In genomic region chr9:59289529-59290115, GRCm38 (mm10) we compare ENCODE assay signal across 13 mouse cellular contexts. TPM values are rescaled to one million over a fixed set of nuclear protein-coding genes. Genes with fewer than 3 reads are reported as not detected.
DNase-seq lines count a peak whose midpoint lies in the region; ATAC-seq and TF ChIP-seq lines count a peak whose summit lies in the region.
"Had no signal": no experiment of that assay in that cellular context is flagged by ENCODE, and none has a peak within 500 bp of the region (broad histone marks: within the 10 kb centered on the region; RNA-seq: fewer than 3 reads in every experiment).

No protein-coding gene starts in this region.

- 66% methylated on average over 6 of the region's 6 CpGs for WGBS in hindbrain, embryonic 12.5 days
- WGBS in hindbrain, postnatal 0 days = 77% methylated on average over 6 of the region's 6 CpGs
- WGBS in neural tube, embryonic 15.5 days = 75% methylated on average over 6 of the region's 6 CpGs
- 82% methylated on average over 6 of the region's 6 CpGs for WGBS in hindbrain, embryonic 13.5 days
- WGBS in neural tube, embryonic 11.5 days = 70% methylated on average over 6 of the region's 6 CpGs

- peak overlapping the region; percentile 71 for H3K27ac ChIP-seq in hindbrain, embryonic 12.5 days
- no peak overlapping the region for H3K27ac ChIP-seq in hindbrain, postnatal 0 days
- H3K27ac ChIP-seq in neural tube, embryonic 15.5 days (replicated peaks) = no peak overlapping the region
- H3K27ac ChIP-seq in hindbrain, embryonic 13.5 days = peak overlapping the region; percentile 97; the same call in 1 of the 2 replicates
- H3K27ac ChIP-seq in neural tube, embryonic 11.5 days (ENCODE audit: low read depth, low read length) = peak overlapping the region; percentile 36; the same call in 1 of the 2 replicates
- H3K27ac ChIP-seq: layer of hippocampus, adult 2 months had no signal

- H3K27me3 ChIP-seq in hindbrain, embryonic 12.5 days = no peaks in the 10 kb centered on the region
- no peaks in the 10 kb centered on the region for H3K27me3 ChIP-seq in hindbrain, postnatal 0 days (ENCODE audit: insufficient read depth, low read length)
- no peaks in the 10 kb centered on the region for H3K27me3 ChIP-seq in neural tube, embryonic 15.5 days (replicated peaks)
- H3K27me3 ChIP-seq in hindbrain, embryonic 13.5 days = no peaks in the 10 kb centered on the region
- H3K27me3 ChIP-seq in neural tube, embryonic 11.5 days (ENCODE audit: control insufficient read depth, insufficient read depth, low read length) = no peaks in the 10 kb centered on the region
- H3K27me3 ChIP-seq: CH12.LX; kidney, embryonic 15.5 days had no signal

- H3K4me1 ChIP-seq in hindbrain, embryonic 12.5 days = peaks cover 35% of the 10 kb centered on the region
- H3K4me1 ChIP-seq in hindbrain, postnatal 0 days (ENCODE audit: insufficient read depth, low read length) = no peaks in the 10 kb centered on the region
- peaks cover 27% of the 10 kb centered on the region for H3K4me1 ChIP-seq in neural tube, embryonic 15.5 days
- peaks cover 28% of the 10 kb centered on the region for H3K4me1 ChIP-seq in hindbrain, embryonic 13.5 days (replicated peaks)
- H3K4me1 ChIP-seq in neural tube, embryonic 11.5 days (ENCODE audit: control insufficient read depth, insufficient read depth, low read length) = peaks cover 7% of the 10 kb centered on the region

- no peak overlapping the region for H3K4me3 ChIP-seq in hindbrain, embryonic 12.5 days
- no peak overlapping the region for H3K4me3 ChIP-seq in hindbrain, postnatal 0 days (ENCODE audit: low read length)
- H3K4me3 ChIP-seq in neural tube, embryonic 15.5 days (replicated peaks) = no peak overlapping the region
- no peak overlapping the region for H3K4me3 ChIP-seq in hindbrain, embryonic 13.5 days
- H3K4me3 ChIP-seq in neural tube, embryonic 11.5 days (ENCODE audit: low read depth, low read length) = no peak overlapping the region
- H3K4me3 ChIP-seq: heart, adult 2 months; kidney, embryonic 15.5 days; layer of hippocampus, adult 2 months had no signal

- DNase-seq in hindbrain, postnatal 0 days (ENCODE audit: low spot score) = no peak
- DNase-seq in neural tube, embryonic 10.5 days (ENCODE audit: extremely low spot score, low spot score) = peak; percentile 42
- no peak for DNase-seq in neural tube, embryonic 11.5 days (ENCODE audit: low spot score)
- DNase-seq: cerebellum, postnatal 14 days; heart, adult 2 months; right cerebral cortex, postnatal 4 days had no signal

- H3K9ac ChIP-seq in hindbrain, embryonic 12.5 days = no peak overlapping the region
- no peak overlapping the region for H3K9ac ChIP-seq in hindbrain, postnatal 0 days (replicated peaks; ENCODE audit: low read length)
- no peak overlapping the region for H3K9ac ChIP-seq in neural tube, embryonic 15.5 days (replicated peaks)
- H3K9ac ChIP-seq in hindbrain, embryonic 13.5 days = no peak overlapping the region
- H3K9ac ChIP-seq in neural tube, embryonic 11.5 days (ENCODE audit: low read length) = no peak overlapping the region
- H3K9ac ChIP-seq: kidney, embryonic 15.5 days had no signal

- no peak for ATAC-seq in hindbrain, embryonic 12.5 days (ENCODE audit: low FRiP score)
- ATAC-seq in hindbrain, postnatal 0 days = no peak
- ATAC-seq in neural tube, embryonic 15.5 days (ENCODE audit: low FRiP score) = no peak
- ATAC-seq in hindbrain, embryonic 13.5 days (ENCODE audit: low FRiP score) = no peak
- ATAC-seq in neural tube, embryonic 11.5 days (ENCODE audit: insufficient read depth, low FRiP score, low TSS enrichment) = no peak
- ATAC-seq in cerebellum, adult (ENCODE audit: insufficient number of reproducible peaks, low FRiP score, low TSS enrichment) = no peak

- no peak for TF ChIP-seq CTCF in hindbrain, postnatal 0 days (IDR thresholded peaks at IDR 0.05; ENCODE audit: low read depth)

- no peaks in the 10 kb centered on the region for H3K9me3 ChIP-seq in hindbrain, embryonic 12.5 days (replicated peaks)
- no peaks in the 10 kb centered on the region for H3K9me3 ChIP-seq in hindbrain, postnatal 0 days (ENCODE audit: low read length)
- H3K9me3 ChIP-seq in neural tube, embryonic 15.5 days (replicated peaks) = no peaks in the 10 kb centered on the region
- no peaks in the 10 kb centered on the region for H3K9me3 ChIP-seq in hindbrain, embryonic 13.5 days
- no peaks in the 10 kb centered on the region for H3K9me3 ChIP-seq in neural tube, embryonic 11.5 days (ENCODE audit: control insufficient read depth, low read length)
- H3K9me3 ChIP-seq: kidney, embryonic 15.5 days had no signal

- H3K36me3 ChIP-seq in hindbrain, embryonic 12.5 days = no peaks in the 10 kb centered on the region
- no peaks in the 10 kb centered on the region for H3K36me3 ChIP-seq in hindbrain, postnatal 0 days (ENCODE audit: insufficient read depth, low read length)
- no peaks in the 10 kb centered on the region for H3K36me3 ChIP-seq in neural tube, embryonic 15.5 days
- H3K36me3 ChIP-seq in hindbrain, embryonic 13.5 days = no peaks in the 10 kb centered on the region
- no peaks in the 10 kb centered on the region for H3K36me3 ChIP-seq in neural tube, embryonic 11.5 days (ENCODE audit: control insufficient read depth, insufficient read depth, low read length)
- H3K36me3 ChIP-seq: kidney, embryonic 15.5 days had no signal

- no peak overlapping the region for H3K4me2 ChIP-seq in hindbrain, embryonic 12.5 days (replicated peaks)
- no peak overlapping the region for H3K4me2 ChIP-seq in hindbrain, postnatal 0 days (ENCODE audit: low read depth, low read length)
- no peak overlapping the region for H3K4me2 ChIP-seq in neural tube, embryonic 15.5 days
- H3K4me2 ChIP-seq in hindbrain, embryonic 13.5 days = no peak overlapping the region
- no peak overlapping the region for H3K4me2 ChIP-seq in neural tube, embryonic 11.5 days (ENCODE audit: low read depth)

RNA-seq across cellular contexts. Expression of gene Adpgk, which starts 1.7 kb away (rescaled TPM):
- polyA plus RNA-seq in hindbrain, embryonic 12.5 days (2016; fragmentation: Nextera tagmentation; extraction: Ambion mirVana) = 35.3 and 38.0 TPM in 2 replicates
- total RNA-seq in hindbrain, postnatal 0 days (2014; rRNA removed) = 35.5 and 39.9 TPM in 2 replicates
- polyA plus RNA-seq in hindbrain, postnatal 0 days (2015; fragmentation: Nextera tagmentation; extraction: Ambion mirVana) = 18.2 and 19.5 TPM in 2 replicates
- 24.1 and 26.5 TPM in 2 replicates for polyA plus RNA-seq in neural tube, embryonic 15.5 days (2015; fragmentation: Nextera tagmentation; extraction: Ambion mirVana)
- polyA plus RNA-seq in hindbrain, embryonic 13.5 days (2015; fragmentation: Nextera tagmentation; extraction: Ambion mirVana) = 23.2 and 24.5 TPM in 2 replicates
- polyA plus RNA-seq in neural tube, embryonic 11.5 days (2014; fragmentation: Nextera tagmentation; extraction: Ambion mirVana) = 48.6 and 50.0 TPM in 2 replicates

Comparison
In these comparisons a context has a peak if more than half of its experiments do, and no peak if none do; other contexts are left out.
1. H3K27ac ChIP-seq: peak in hindbrain, embryonic 12.5 days (single experiment), hindbrain, embryonic 13.5 days (single experiment) and neural tube, embryonic 11.5 days (single experiment); none in hindbrain, postnatal 0 days (single experiment) and neural tube, embryonic 15.5 days (single experiment).